Mouse (Mus musculus): ENCODE measurements around the gene Fam171a2. TPM values are rescaled to one million over a fixed set of nuclear protein-coding genes. Genes with fewer than 3 reads are reported as not detected.

Gene Fam171a2
- polyA plus RNA-seq, 1 experiment from 2014 or later: 10.6 TPM

Small RNAs within 50 kb of the gene (microRNA-seq; reads per million reads assigned to microRNA genes)
- not detected for gene Mir6930

Other genes starting within 250 kb of the Fam171a2 start
- gene Hdac5, start 217.5 kb downstream of the Fam171a2 start, polyA plus RNA-seq (2014; fragmentation: Nextera tagmentation; extraction: Ambion mirVana): 25.6 and 31.9 TPM in 2 replicates
- gene BC030867, start 198.8 kb downstream of the Fam171a2 start, polyA plus RNA-seq (2014; fragmentation: Nextera tagmentation; extraction: Ambion mirVana): 17.4 and 18.4 TPM in 2 replicates
- 0.08 TPM in 1 of 2 replicates, not detected in the other for gene Asb16, start 178.9 kb downstream of the Fam171a2 start, polyA plus RNA-seq (2014; fragmentation: Nextera tagmentation; extraction: Ambion mirVana)
- gene Tmub2, start 162.8 kb downstream of the Fam171a2 start, polyA plus RNA-seq (2014; fragmentation: Nextera tagmentation; extraction: Ambion mirVana): 54.0 and 55.7 TPM in 2 replicates
- 13.3 and 15.2 TPM in 2 replicates for gene Atxn7l3, start 151.1 kb downstream of the Fam171a2 start, polyA plus RNA-seq (2014; fragmentation: Nextera tagmentation; extraction: Ambion mirVana)
- 84.7 and 86.1 TPM in 2 replicates for gene Ubtf, start 127.9 kb downstream of the Fam171a2 start, polyA plus RNA-seq (2014; fragmentation: Nextera tagmentation; extraction: Ambion mirVana)
- gene Slc4a1, start 81.5 kb downstream of the Fam171a2 start, polyA plus RNA-seq (2014; fragmentation: Nextera tagmentation; extraction: Ambion mirVana): 30.6 and 31.3 TPM in 2 replicates
- 42.0 and 43.0 TPM in 2 replicates for gene Rundc3a, start 54.3 kb downstream of the Fam171a2 start, polyA plus RNA-seq (2014; fragmentation: Nextera tagmentation; extraction: Ambion mirVana)
- gene Slc25a39, start 39.7 kb downstream of the Fam171a2 start, polyA plus RNA-seq (2014; fragmentation: Nextera tagmentation; extraction: Ambion mirVana): 167 and 193 TPM in 2 replicates
- 36.8 and 39.3 TPM in 2 replicates for gene Grn, start 17.4 kb downstream of the Fam171a2 start, polyA plus RNA-seq (2014; fragmentation: Nextera tagmentation; extraction: Ambion mirVana)
- gene Itga2b, start 22.4 kb upstream of the Fam171a2 start, polyA plus RNA-seq (2014; fragmentation: Nextera tagmentation; extraction: Ambion mirVana): 4.5 and 5.2 TPM in 2 replicates
- 42.5 and 43.8 TPM in 2 replicates for gene Gpatch8, start 108.7 kb upstream of the Fam171a2 start, polyA plus RNA-seq (2014; fragmentation: Nextera tagmentation; extraction: Ambion mirVana)
- gene Gm11627, start 131.8 kb upstream of the Fam171a2 start, polyA plus RNA-seq (2014; fragmentation: Nextera tagmentation; extraction: Ambion mirVana): 13.9 and 14.6 TPM in 2 replicates
- gene Fzd2, start 156.7 kb upstream of the Fam171a2 start, polyA plus RNA-seq (2014; fragmentation: Nextera tagmentation; extraction: Ambion mirVana): 27.1 and 27.3 TPM in 2 replicates
- gene Meioc, start 216.0 kb upstream of the Fam171a2 start, polyA plus RNA-seq (2014; fragmentation: Nextera tagmentation; extraction: Ambion mirVana): 0.40 and 0.62 TPM in 2 replicates